ENCODE assay signal across 15 mouse cellular contexts in genomic region chr14:17727878-17728277, GRCm38 (mm10).
"Had no signal": no experiment of that assay in that cellular context is flagged by ENCODE, and none has a peak within 500 bp of the region (broad histone marks: within the 10 kb centered on the region; RNA-seq: fewer than 3 reads in every experiment).

No protein-coding gene starts in this region.

- H3K27ac ChIP-seq: neural tube, embryonic 15.5 days; stomach, embryonic 15.5 days; stomach, postnatal 0 days had no signal

- DNase-seq: retina, postnatal 1 day; right cerebral cortex, adult 18-20 months; right cerebral cortex, postnatal 14 days; right cerebral cortex, postnatal 25 days; right cerebral cortex, postnatal 4 days; spleen, adult 18-20 months; thymus, adult 18-20 months; thymus, adult 2 months; thymus, postnatal 14 days; thymus, postnatal 25 days; thymus, postnatal 36 days; thymus, postnatal 4 days had no signal

- H3K4me3 ChIP-seq: neural tube, embryonic 15.5 days; stomach, embryonic 15.5 days had no signal

- H3K27me3 ChIP-seq: neural tube, embryonic 15.5 days; stomach, embryonic 15.5 days had no signal

- H3K4me1 ChIP-seq: neural tube, embryonic 15.5 days; stomach, embryonic 15.5 days had no signal

- H3K4me2 ChIP-seq: neural tube, embryonic 15.5 days; stomach, embryonic 15.5 days had no signal

- H3K9ac ChIP-seq: neural tube, embryonic 15.5 days; stomach, embryonic 15.5 days had no signal

- H3K9me3 ChIP-seq: neural tube, embryonic 15.5 days; stomach, embryonic 15.5 days had no signal

- H3K36me3 ChIP-seq: neural tube, embryonic 15.5 days; stomach, embryonic 15.5 days had no signal
